Mouse (Mus musculus): ENCODE measurements around the gene Wnt7a. TPM values are rescaled to one million over a fixed set of nuclear protein-coding genes. Genes with fewer than 3 reads are reported as not detected.

The Wnt7a gene
- polyA plus RNA-seq, 1 experiment: 10.8 TPM

GRCm38 (mm10) chr6:91325556-91325955, 85.6 kb downstream of the Wnt7a start:
- 86% methylated on average over 4 of the region's 4 CpGs for WGBS
- TF ChIP-seq POLR2A (IDR thresholded peaks at IDR 0.05; ENCODE audit: borderline replicate concordance, extremely low read depth, low read depth, low read length) (no peak), CTCF (IDR thresholded peaks at IDR 0.05; ENCODE audit: insufficient read depth, low read length) (no peak)
- Histone ChIP-seq H3K4me1 (ENCODE audit: control insufficient read depth, insufficient read depth, low read length) (no peaks in the 10 kb centered on the region), H3K4me3 (replicated peaks; ENCODE audit: extremely low read depth, low read depth, low read length) (no peak overlapping the region)
- no peak for DNase-seq

- DNase-seq: no peak
- Histone ChIP-seq H3K4me3 (replicated peaks; ENCODE audit: extremely low read depth, low read depth, low read length) (no peak overlapping the region), H3K4me1 (ENCODE audit: control insufficient read depth, insufficient read depth, low read length) (no peaks in the 10 kb centered on the region)
- TF ChIP-seq POLR2A (IDR thresholded peaks at IDR 0.05; ENCODE audit: borderline replicate concordance, extremely low read depth, low read depth, low read length) (no peak), CTCF (IDR thresholded peaks at IDR 0.05; ENCODE audit: insufficient read depth, low read length) (no peak)
- 71% methylated on average over 11 of the region's 11 CpGs for WGBS
Observed at GRCm38 (mm10) chr6:91324752-91325151, 86.4 kb downstream of the Wnt7a start.

- no peak for DNase-seq
- no peak for TF ChIP-seq CTCF (IDR thresholded peaks at IDR 0.05; ENCODE audit: insufficient read depth, low read length)
- TF ChIP-seq POLR2A (IDR thresholded peaks at IDR 0.05; ENCODE audit: borderline replicate concordance, extremely low read depth, low read depth, low read length): no peak
- H3K4me1 ChIP-seq (ENCODE audit: control insufficient read depth, insufficient read depth, low read length): no peaks in the 10 kb centered on the region
- H3K4me3 ChIP-seq (replicated peaks; ENCODE audit: extremely low read depth, low read depth, low read length): no peak overlapping the region
- 82% methylated on average over 9 of the region's 9 CpGs for WGBS
Observed at GRCm38 (mm10) chr6:91322001-91322772, 89.0 kb downstream of the Wnt7a start.

Other genes with a start within 250 kb of the Wnt7a start
- 63.0 and 88.3 TPM in 2 replicates for gene Fbln2, start 198.9 kb downstream of the Wnt7a start, polyA plus RNA-seq (2012; rRNA removed)
- gene Chchd4, start 62.2 kb upstream of the Wnt7a start, polyA plus RNA-seq (2012; rRNA removed): 3.5 and 4.4 TPM in 2 replicates
- gene Tmem43, start 62.3 kb upstream of the Wnt7a start, polyA plus RNA-seq (2012; rRNA removed): 65.2 and 79.5 TPM in 2 replicates
- gene Xpc, start 104.5 kb upstream of the Wnt7a start, polyA plus RNA-seq (2012; rRNA removed): 12.4 and 17.3 TPM in 2 replicates
- gene Lsm3, start 104.6 kb upstream of the Wnt7a start, polyA plus RNA-seq (2012; rRNA removed): 7.7 and 10.8 TPM in 2 replicates